Mouse (Mus musculus) R1 (cell line): ENCODE data around the gene Adam22.
A peak's percentile ranks its signal among the peaks of the same experiment; 100 is the strongest.

Experiments
- DNase-seq: peaks from one replicate; pipeline ENCODE4 v3.0.0-alpha.2; 2018; ENCODE audit warnings: low read depth, low spot score

Gene Adam22

GRCm38 (mm10) chr5:8367614-8368327 is at the start of gene Adam22:
Adam22 (minus strand) TSS chr5:8368160.
- DNase-seq, result peak; percentile 88

- peak; percentile 85 for DNase-seq
Measured at GRCm38 (mm10) chr5:8417443-8417842, 49.5 kb upstream of the Adam22 start.

GRCm38 (mm10) chr5:8416683-8417413 is 48.9 kb upstream of the Adam22 start:
- peak; percentile 22 for DNase-seq

- no peak for DNase-seq
Measured at GRCm38 (mm10) chr5:8408746-8409145, 40.8 kb upstream of the Adam22 start.

GRCm38 (mm10) chr5:8397587-8398249 is 29.8 kb upstream of the Adam22 start:
- DNase-seq, result no peak

GRCm38 (mm10) chr5:8393891-8394583 is 26.1 kb upstream of the Adam22 start:
- no peak for DNase-seq

GRCm38 (mm10) chr5:8374297-8374906 is 6.4 kb upstream of the Adam22 start:
- no peak for DNase-seq

- DNase-seq, result no peak
Measured at GRCm38 (mm10) chr5:8373415-8373814, 5.5 kb upstream of the Adam22 start.

- DNase-seq, result no peak
Measured at GRCm38 (mm10) chr5:8368781-8369180, 821 bp upstream of the Adam22 start.

GRCm38 (mm10) chr5:8368328-8368692 is 350 bp upstream of the Adam22 start:
- DNase-seq, result no peak

- DNase-seq, result peak; percentile 57
Measured at GRCm38 (mm10) chr5:8366771-8367613, 968 bp downstream of the Adam22 start.

- DNase-seq, result peak; percentile 27
Measured at GRCm38 (mm10) chr5:8362361-8362760, 5.6 kb downstream of the Adam22 start.

GRCm38 (mm10) chr5:8357677-8358076 is 10.3 kb downstream of the Adam22 start:
- DNase-seq, result no peak

GRCm38 (mm10) chr5:8356885-8357651 is 10.9 kb downstream of the Adam22 start:
- no peak for DNase-seq

- no peak for DNase-seq
Measured at GRCm38 (mm10) chr5:8356326-8356725, 11.6 kb downstream of the Adam22 start.

GRCm38 (mm10) chr5:8349557-8349956 is 18.4 kb downstream of the Adam22 start:
- DNase-seq, result no peak

- no peak for DNase-seq
Measured at GRCm38 (mm10) chr5:8346329-8346728, 21.6 kb downstream of the Adam22 start.

- no peak for DNase-seq
Measured at GRCm38 (mm10) chr5:8343296-8343695, 24.7 kb downstream of the Adam22 start.

GRCm38 (mm10) chr5:8341676-8342075 is 26.3 kb downstream of the Adam22 start:
- DNase-seq, result no peak
